Mouse (Mus musculus) monocyte, adult 59 days (primary cell): ENCODE measurements around the gene Zfp37. TPM values are rescaled to one million over a fixed set of nuclear protein-coding genes. Genes with fewer than 3 reads are reported as not detected.

Experiments
- total RNA-seq, 2 experiments: library from RNA; stranded (reverse); gene quantifications; one replicate each; pipeline ENCODE4 v1.2.4; 2023

The Zfp37 gene
- under 1 TPM; 0.27 to 0.47 TPM for total RNA-seq

DNA sequence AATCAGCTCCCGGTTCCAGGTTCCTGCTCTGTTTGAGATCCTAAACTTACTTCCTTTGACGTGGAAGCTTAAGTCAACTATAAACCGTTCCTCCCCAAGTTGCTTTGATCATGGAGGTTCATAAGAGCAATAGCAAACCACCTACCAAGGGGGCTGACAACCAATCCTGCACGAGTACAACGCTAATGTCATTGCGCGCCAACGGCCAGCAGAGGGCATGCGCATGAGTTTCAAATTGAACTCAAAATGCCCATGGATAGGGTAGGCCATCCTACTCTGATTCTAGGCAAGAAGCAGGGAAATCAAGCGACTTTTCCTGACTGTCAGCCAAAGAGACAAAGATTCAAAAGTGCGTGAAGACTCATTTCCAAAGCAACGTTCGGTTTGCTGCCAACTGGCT lies at the start of gene Zfp37:
Gene Zfp37, minus strand, starts transcription at position 279 of the 400 bp plus-strand sequence.

DNA sequence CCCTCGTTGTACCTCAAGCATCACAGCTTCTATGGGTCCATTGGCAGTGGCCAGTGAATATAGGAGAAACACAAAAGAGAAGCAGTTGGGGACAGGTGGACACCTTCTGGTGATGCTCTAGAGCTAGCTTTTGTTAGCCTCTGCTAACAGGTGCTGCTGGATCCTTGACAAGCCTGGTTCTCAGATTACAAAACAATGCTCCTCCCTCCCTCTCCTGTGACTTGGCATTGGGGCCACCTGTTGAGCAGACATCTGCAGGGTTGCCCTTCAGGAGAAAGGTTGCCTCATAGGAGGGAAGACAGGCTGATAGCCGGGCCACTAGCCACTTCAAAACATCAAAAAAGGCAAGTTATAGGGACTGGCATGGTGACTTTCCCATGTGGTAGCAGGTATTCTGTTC lies 31.4 kb upstream of the Zfp37 start, which contains the start of gene Slc31a2:
Gene Slc31a2, plus strand, starts transcription at position 287 of the 400 bp plus-strand sequence.

GRCm38 (mm10) chr4:62150811-62151210 lies 80.0 kb downstream of the Zfp37 start, which contains the start of gene Mup21:
TSS of gene Mup21 (minus strand) at chr4:62150863.

Other genes starting within 250 kb of the Zfp37 start
- gene Mup20, start 176.9 kb downstream of the Zfp37 start, total RNA-seq = not detected
- gene Mup3, start 143.7 kb downstream of the Zfp37 start, total RNA-seq = not detected
- not detected for gene Mup21, start 80.2 kb downstream of the Zfp37 start, total RNA-seq
- 10 to 100 TPM; 26.6 to 30.2 TPM for gene Slc31a2, start 31.5 kb upstream of the Zfp37 start, total RNA-seq
- 100 to 1,000 TPM; 121 to 123 TPM for gene Fkbp15, start 129.5 kb upstream of the Zfp37 start, total RNA-seq
- gene Slc31a1, start 129.7 kb upstream of the Zfp37 start, total RNA-seq = 10 to 100 TPM; 18.6 to 19.1 TPM
- 10 to 100 TPM; 38.6 to 45.0 TPM for gene Cdc26, start 177.6 kb upstream of the Zfp37 start, total RNA-seq
- 10 to 100 TPM in 1 of 2 experiments, 1 to 10 TPM in 1; 9.7 to 11.4 TPM for gene Prpf4, start 177.8 kb upstream of the Zfp37 start, total RNA-seq
- not detected for gene Rnf183, start 204.2 kb upstream of the Zfp37 start, total RNA-seq
- gene Wdr31, start 239.8 kb upstream of the Zfp37 start, total RNA-seq = not detected
- gene Bspry, start 249.0 kb upstream of the Zfp37 start, total RNA-seq = not detected